Mouse (Mus musculus) ovary, postnatal 14 days (tissue): ENCODE measurements around the gene Smr2.
"Not testable (repeated sequence)": the region's sequence is repeated elsewhere in the genome, so short reads cannot be mapped to it uniquely, and the experiment has no call there.

Experiments
- DNase-seq: peaks from one replicate; pipeline ENCODE4 v3.0.0; 2022; ENCODE audit warnings: low spot score

Smr2 gene

DNA sequence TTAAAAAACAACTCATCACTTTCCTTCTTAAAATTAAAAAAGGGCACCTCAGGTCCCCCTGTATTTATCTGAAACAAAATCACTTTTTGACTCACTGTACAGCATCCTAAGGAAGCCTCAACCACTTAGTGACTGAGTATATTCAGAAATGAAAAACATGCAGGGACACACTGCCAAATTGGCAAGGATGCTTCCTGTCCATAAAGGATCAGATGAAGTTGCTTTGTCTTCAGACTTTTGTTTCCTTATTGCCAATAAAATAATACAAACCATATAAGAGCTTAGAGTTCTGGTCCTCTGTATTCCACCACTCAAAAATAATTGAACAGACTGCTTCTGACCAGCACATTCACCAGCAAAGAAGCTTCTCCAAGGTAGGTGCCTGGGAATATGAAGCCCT lies at the start of gene Smr2:
TSS of gene Smr2 (plus strand) at position 301 of the 400 bp plus-strand sequence.
- not testable (repeated sequence) for DNase-seq

DNA sequence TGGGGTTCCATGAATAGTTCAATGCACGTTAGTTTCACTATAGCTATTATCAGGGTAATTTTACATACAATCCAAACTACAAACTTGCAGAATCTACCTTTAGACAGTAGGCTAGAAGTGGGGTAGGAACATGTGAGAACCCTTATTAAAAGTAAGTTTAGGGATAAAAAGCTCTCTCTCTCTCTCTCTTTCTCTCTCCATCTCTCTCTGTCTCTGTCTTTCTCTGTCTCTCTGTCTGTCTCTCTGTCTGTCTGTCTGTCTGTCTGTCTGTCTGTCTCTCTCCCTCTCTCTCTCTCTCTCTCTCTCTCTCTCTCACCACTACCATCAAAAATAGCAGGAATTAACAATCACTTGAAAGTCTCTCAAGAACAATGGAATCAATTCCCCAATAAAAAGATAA lies 25.1 kb downstream of the Smr2 start, which contains the start of gene Gm11116:
TSS of gene Gm11116 (minus strand) at position 101 of the 400 bp plus-strand sequence.
- DNase-seq, result no peak

DNA sequence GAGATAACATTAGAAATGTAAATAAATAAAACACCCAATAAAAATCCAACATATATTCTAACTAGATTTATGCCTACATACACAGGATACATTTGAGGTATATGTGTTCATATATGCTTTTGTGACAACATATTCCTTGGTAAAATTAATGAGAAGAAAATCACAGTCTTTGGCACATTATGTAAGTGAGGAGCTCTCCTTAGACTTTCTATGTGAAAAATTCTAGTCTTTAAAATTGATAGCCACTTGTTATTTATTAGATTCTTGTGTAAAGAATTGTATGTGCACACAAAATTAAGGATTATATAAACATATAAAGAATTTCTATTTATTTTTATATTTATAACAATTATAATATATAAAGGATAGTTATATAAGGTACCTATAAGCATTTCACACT lies 67.6 kb downstream of the Smr2 start, which contains the start of gene Gm11115:
TSS of gene Gm11115 (minus strand) at position 101 of the 400 bp plus-strand sequence.
- DNase-seq, result no peak
